Mouse (Mus musculus) megakaryocyte, embryonic 14.5 days (primary cell): ENCODE measurements around the gene March8. TPM values are rescaled to one million over a fixed set of nuclear protein-coding genes. Genes with fewer than 3 reads are reported as not detected.
A peak's percentile ranks its signal among the peaks of the same experiment; 100 is the strongest.

Source experiments
- H3K27me3 ChIP-seq: replicated peaks from 2 replicates; pipeline ENCODE3; 2012; ENCODE audit warnings: inconsistent platforms
- H3K36me3 ChIP-seq: replicated peaks from 2 replicates; pipeline ENCODE3; 2012; ENCODE audit warnings: low read length, inconsistent platforms, mixed read lengths
- H3K4me1 ChIP-seq: 2 replicates; pipeline ENCODE4 v1.6.1; 2012; ENCODE audit warnings: inconsistent platforms
- H3K4me3 ChIP-seq: replicated peaks from 2 replicates; pipeline ENCODE3; 2012; ENCODE audit warnings: moderate library complexity, mild to moderate bottlenecking, inconsistent platforms
- H3K9me3 ChIP-seq: 2 replicates; pipeline ENCODE4 v1.6.1; 2012; ENCODE audit warnings: inconsistent platforms
- FLI1 ChIP-seq: IDR thresholded peaks from 2 replicates; pipeline ENCODE4 v1.6.1; 2012; ENCODE audit warnings: low read length, inconsistent platforms, mixed read lengths
- GATA1 ChIP-seq: IDR thresholded peaks from 3 replicates; pipeline ENCODE4 v1.6.1; 2012; ENCODE audit warnings: mixed read lengths, low read length, inconsistent platforms, borderline replicate concordance
- polyA plus RNA-seq: library from polyadenylated mRNA; stranded (reverse); fragments of >175 nt; gene quantifications from 2 replicates; pipeline ENCODE4 v1.2.3, GENCODE M21; 2012; ENCODE audit warnings: low replicate concordance; ENCODE audit not compliant: insufficient read depth

The March8 gene
- polyA plus RNA-seq, 1 experiment: 8.1 TPM

DNA sequence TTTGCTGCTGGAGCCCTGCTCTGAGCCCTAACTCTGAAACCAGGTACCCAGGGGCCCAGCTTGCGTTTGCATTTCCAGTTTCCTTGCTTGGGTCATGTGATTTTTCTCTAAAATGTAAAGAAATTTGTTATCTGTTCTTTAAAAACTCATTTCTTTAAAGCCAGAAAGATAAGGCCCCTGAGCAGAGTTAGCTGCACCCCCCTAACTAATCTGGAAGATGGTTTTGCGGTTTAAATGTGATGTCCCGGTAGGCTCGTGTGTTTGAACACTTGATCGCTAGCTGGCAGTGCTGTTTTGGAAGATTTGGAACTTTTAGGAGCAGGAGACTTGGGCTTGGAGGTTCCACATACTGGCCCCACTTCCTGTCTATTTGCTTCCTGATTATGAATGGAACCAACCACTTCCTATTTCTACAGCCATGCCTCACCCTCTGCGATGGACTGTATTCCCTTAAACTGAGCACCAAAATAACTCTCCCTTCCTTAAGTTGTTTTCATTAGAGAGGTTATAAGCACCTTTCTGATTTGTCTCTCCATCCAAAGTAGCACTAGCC is 78.3 kb downstream of the March8 start:
- Histone ChIP-seq H3K9me3 (no peaks in the 10 kb centered on the region), H3K4me3 (no peak overlapping the region), H3K36me3 (peaks cover 92% of the 10 kb centered on the region), H3K27me3 (no peaks in the 10 kb centered on the region), H3K4me1 (peaks cover 78% of the 10 kb centered on the region)
- TF ChIP-seq FLI1: no peak
- TF ChIP-seq GATA1: no peak

DNA sequence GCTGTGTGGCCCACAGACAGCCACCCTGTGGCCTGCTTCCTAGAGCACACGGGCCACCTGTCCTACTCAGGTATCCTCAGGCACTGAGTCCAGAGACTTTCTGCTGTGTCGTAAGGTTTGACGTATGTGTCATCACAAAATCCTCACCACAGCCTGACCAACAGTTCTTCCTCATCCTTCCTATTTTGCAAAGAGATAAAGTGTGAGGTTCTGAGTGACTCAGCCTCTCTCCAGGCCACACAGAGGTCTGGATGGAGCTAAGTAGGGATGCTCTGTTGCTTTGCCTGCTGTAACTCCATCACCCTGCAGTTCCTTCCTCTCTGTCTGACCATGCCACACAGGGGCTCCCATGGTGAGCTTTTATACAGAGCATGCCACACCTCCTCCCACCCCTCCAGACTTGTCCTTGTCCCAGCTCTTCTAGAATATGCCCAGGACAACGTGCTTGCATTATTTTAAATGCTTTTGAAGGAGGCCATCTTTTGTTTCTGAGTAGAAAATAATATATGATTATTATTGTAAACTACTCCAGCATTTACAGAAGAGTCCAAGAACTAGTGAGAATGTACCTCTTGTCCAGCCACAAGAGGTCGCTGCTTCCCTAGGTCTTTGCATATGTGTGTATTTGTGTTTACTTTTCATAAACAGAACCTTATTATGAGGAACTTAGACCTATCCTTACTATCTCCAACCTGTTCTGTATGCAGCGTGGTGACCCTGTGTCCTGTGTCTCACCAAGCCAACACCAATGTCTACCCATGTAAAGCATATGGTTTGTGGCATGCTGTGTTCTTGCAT is 79.9 kb downstream of the March8 start:
- Histone ChIP-seq H3K27me3 (no peaks in the 10 kb centered on the region), H3K36me3 (peaks cover 92% of the 10 kb centered on the region), H3K4me1 (peaks cover 74% of the 10 kb centered on the region), H3K4me3 (peak overlapping the region; percentile 38), H3K9me3 (no peaks in the 10 kb centered on the region)
- TF ChIP-seq GATA1 (peak; percentile 80; the same call in 2 of the 3 replicates), FLI1 (no peak)

DNA sequence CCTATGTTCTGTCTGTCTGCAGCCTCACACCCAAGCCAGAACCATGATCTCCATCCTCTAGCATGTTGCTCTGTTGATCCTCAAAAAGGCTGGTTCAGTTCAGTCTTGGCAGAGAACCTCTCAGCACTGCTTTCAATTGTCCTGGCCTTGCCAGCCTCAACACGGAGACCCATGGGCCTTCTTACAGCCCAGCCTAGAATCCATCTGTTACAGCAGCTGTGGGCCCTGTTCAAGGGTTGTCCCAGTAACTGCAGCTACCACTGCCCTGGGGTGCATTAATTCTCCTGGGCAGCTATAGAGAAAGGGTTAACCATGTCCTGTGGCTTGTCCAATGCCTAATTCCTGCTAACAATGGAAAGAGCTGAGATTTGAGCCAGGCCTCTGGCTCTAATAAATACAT is 80.7 kb downstream of the March8 start:
- no peaks in the 10 kb centered on the region for H3K27me3 ChIP-seq
- peaks cover 78% of the 10 kb centered on the region for H3K4me1 ChIP-seq
- H3K4me3 ChIP-seq: peak overlapping the region; percentile 15
- H3K36me3 ChIP-seq: peaks cover 92% of the 10 kb centered on the region
- H3K9me3 ChIP-seq: no peaks in the 10 kb centered on the region
- TF ChIP-seq FLI1 (no peak), GATA1 (no peak)

DNA sequence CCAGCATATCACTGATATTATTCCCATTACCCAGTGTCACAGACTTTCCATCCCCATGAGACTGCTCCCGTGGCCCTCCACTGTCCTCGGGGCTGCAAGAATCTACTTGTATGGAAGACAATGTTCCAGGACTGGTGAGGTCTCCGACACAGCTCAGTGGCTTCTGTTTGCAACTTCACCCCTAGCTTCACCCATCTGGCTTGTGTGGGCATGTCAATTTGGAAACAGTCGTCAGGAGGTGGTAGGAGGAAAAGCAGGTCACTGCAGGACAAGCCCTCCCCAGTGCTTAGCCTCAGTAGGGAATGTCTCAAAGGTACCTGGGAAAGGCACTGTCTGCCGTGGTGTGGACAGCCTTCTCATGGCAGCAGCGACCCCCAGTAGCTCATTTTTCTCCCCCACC is 81.9 kb downstream of the March8 start:
- Histone ChIP-seq H3K36me3 (peaks cover 92% of the 10 kb centered on the region), H3K4me1 (peaks cover 79% of the 10 kb centered on the region), H3K27me3 (no peaks in the 10 kb centered on the region), H3K9me3 (no peaks in the 10 kb centered on the region), H3K4me3 (no peak overlapping the region)
- no peak for TF ChIP-seq FLI1
- TF ChIP-seq GATA1: no peak

DNA sequence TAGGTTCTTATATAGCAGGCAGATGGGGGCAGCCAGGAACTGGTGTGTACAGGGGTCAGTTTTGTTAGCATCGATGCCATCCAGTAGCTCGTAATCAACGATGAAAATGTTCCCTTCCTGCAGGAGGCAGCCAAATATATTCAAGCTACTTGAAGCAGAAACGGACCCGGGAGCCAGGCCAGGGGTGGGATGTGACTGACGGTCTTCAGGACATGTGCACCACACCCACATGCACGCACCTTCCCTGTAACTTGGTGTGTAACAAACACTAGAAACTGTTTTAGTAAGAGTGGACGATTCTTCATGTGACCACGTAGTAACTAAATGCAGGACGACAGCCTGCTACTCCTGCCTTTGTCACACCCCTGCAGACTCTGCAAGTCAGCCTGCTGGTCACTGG is 82.4 kb downstream of the March8 start:
- Histone ChIP-seq H3K4me1 (peaks cover 78% of the 10 kb centered on the region), H3K9me3 (no peaks in the 10 kb centered on the region), H3K4me3 (no peak overlapping the region), H3K36me3 (peaks cover 92% of the 10 kb centered on the region), H3K27me3 (no peaks in the 10 kb centered on the region)
- TF ChIP-seq FLI1 (no peak), GATA1 (no peak)

DNA sequence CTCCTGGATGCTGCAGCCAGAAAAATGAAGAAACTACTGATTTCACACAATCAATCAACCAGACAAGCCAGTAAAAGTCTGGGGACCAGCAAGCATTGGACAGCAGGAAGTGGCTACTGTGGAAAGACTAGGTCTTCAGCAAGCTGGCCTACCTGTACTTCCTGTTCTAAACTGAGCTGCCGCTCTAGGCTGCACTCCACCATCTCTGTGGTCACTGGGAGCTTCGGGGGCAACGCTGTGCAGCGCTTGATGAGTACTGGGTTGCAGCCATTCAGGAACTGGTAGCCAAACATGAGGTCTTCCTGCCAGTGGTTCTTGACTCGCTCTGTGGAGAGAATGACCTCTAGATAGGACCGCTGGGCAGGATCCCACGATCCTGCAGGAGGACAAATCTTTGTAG is 85.2 kb downstream of the March8 start:
- Histone ChIP-seq H3K9me3 (no peaks in the 10 kb centered on the region), H3K4me1 (peaks cover 68% of the 10 kb centered on the region), H3K27me3 (no peaks in the 10 kb centered on the region), H3K4me3 (no peak overlapping the region), H3K36me3 (peaks cover 100% of the 10 kb centered on the region)
- TF ChIP-seq FLI1: no peak

DNA sequence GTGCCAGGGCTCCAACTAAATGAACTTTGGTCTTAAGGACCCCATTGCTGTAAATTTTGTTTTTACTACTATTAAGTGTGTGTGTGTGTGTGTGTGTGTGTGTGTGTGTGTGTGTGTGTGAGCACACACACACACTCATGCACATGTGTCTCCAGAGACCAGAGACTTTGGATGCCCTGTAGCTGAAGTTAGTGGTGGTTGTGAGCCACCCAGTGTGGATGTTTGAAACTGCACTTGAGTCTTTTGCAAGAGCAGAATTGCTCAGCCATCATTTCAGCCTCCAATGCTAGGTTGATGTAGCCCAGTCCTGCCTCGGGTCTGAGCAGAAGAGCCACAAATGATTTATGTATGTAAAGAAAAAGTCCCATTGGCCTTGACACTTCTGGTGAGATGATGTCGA is 85.8 kb downstream of the March8 start:
- Histone ChIP-seq H3K9me3 (no peaks in the 10 kb centered on the region), H3K4me1 (peaks cover 68% of the 10 kb centered on the region), H3K36me3 (peaks cover 98% of the 10 kb centered on the region), H3K27me3 (no peaks in the 10 kb centered on the region), H3K4me3 (no peak overlapping the region)
- no peak for TF ChIP-seq FLI1
- TF ChIP-seq GATA1: no peak

DNA sequence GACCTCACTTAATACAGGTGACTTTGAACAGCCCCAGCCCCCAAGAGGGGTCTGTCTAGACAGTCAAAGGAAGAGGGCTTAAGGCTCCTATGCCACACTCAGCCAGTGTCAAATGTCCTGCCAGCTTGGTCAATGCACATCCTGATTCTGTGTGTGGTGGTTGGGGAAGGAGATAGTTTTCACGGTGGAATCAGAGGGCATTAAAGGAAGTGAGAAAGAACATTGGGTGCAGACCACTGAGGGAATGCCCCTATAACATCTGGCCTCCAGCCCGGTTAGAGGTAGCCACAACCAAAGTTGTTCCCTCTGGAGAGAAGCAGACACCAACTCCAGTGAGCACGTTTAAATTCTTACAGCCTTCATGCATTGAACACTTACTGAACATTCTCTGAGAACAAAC is 89.7 kb downstream of the March8 start:
- Histone ChIP-seq H3K9me3 (peaks cover 7% of the 10 kb centered on the region; the same call in 1 of the 2 replicates), H3K4me1 (peaks cover 77% of the 10 kb centered on the region)
- TF ChIP-seq FLI1: no peak
- TF ChIP-seq GATA1: no peak

DNA sequence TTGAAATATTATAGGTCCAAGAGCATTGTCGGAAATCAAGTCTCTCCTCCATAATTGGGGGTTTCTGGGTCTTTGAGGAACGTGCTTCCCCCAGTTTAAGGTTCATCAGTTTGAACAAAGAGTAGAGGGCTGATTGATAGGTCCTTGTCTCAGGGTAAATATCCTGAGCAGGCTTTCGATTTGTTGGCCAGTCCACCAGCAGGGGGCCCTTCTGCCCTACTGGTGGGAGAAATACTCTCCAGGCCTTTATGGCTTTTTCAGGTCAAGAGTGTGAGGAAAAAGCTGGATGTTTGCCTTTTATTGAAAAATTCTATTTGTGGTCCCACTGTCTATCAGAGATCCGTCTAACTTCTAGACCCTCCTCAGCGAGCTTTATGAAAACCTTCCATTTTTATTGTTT is 90.5 kb downstream of the March8 start:
- H3K4me3 ChIP-seq: no peak overlapping the region
- peaks cover 69% of the 10 kb centered on the region for H3K4me1 ChIP-seq
- no peaks in the 10 kb centered on the region for H3K27me3 ChIP-seq
- H3K36me3 ChIP-seq: peaks cover 78% of the 10 kb centered on the region
- H3K9me3 ChIP-seq: peaks cover 7% of the 10 kb centered on the region; the same call in 1 of the 2 replicates
- TF ChIP-seq GATA1 (no peak), FLI1 (no peak)

More for the DNA sequence above, 89.7 kb downstream of the March8 start:
- Histone ChIP-seq H3K36me3 (peaks cover 80% of the 10 kb centered on the region), H3K4me3 (no peak overlapping the region), H3K27me3 (no peaks in the 10 kb centered on the region)

DNA sequence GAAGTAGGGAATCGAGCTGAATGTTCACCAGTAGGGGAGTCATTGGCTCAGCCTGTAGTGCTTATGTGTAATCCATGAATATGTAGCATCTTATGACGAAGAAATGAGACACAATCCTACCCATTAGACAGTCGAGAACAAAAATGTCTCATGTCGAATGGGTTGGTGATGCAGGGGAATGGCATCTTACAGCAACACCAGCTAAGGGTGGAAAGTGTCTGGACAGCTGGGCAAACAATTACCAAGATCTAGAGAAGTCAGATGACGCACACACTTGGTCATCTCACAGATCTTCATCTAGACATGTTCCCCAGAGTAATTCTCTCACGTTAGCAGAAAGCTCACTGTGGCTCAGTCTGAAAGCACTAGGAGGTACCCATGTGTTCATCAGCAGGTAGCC is 101.0 kb downstream of the March8 start:
- TF ChIP-seq FLI1 (no peak), GATA1 (no peak)
- Histone ChIP-seq H3K27me3 (no peaks in the 10 kb centered on the region), H3K4me1 (peaks cover 48% of the 10 kb centered on the region), H3K36me3 (peaks cover 79% of the 10 kb centered on the region), H3K4me3 (no peak overlapping the region), H3K9me3 (peaks cover 11% of the 10 kb centered on the region; the same call in 1 of the 2 replicates)

DNA sequence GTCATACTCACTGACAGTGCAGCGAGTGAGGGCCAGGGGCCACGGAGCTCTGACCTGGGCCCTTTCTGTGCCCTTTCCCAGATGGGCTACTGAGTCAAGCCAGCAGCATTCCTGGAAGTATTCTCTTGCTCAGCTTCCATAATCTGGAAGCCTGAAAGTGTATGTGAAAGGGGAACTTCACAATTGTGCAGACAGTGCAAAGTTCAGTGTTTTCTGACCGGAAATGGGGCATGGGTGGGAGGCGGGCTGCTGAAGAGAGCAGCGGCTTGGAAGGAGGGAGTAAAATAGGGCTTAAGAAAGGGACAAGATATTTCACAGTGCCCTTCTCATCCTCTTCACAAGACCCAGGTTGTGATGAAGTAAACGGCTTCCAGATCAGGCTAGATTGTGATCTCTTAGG is 101.7 kb downstream of the March8 start:
- peaks cover 11% of the 10 kb centered on the region; the same call in 1 of the 2 replicates for H3K9me3 ChIP-seq
- H3K27me3 ChIP-seq: no peaks in the 10 kb centered on the region
- peaks cover 50% of the 10 kb centered on the region for H3K4me1 ChIP-seq
- peaks cover 86% of the 10 kb centered on the region for H3K36me3 ChIP-seq
- TF ChIP-seq FLI1 (no peak), GATA1 (no peak)
- no peak overlapping the region for H3K4me3 ChIP-seq
